In the genomic region with DNA sequence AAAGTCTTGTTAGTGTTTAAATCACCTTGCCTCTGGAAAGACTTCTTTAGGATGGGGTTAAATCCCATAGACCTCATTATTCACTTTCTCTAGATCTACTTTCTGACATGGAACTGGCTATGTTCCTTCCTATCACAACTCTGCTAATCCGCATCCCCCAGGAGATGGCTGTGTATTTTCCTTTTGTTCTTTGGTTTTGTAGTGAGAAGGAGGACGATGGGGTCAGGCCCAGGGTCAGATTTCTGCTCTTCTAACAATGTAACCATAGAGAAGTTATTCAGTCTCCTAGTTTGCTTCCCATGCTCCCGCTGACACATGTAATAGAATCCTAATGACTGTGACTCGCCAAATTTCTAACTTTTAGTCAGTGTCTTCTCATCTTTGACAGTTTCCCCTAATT, we compare ENCODE assay signal across 20 mouse cellular contexts. TPM values are rescaled to one million over a fixed set of nuclear protein-coding genes. Genes with fewer than 3 reads are reported as not detected.
DNase-seq lines count a peak whose midpoint lies in the region; ATAC-seq and TF ChIP-seq lines count a peak whose summit lies in the region.
"Had no signal": no experiment of that assay in that cellular context is flagged by ENCODE, and none has a peak within 500 bp of the region (broad histone marks: within the 10 kb centered on the region; RNA-seq: fewer than 3 reads in every experiment).

No protein-coding gene starts in this region.

- H3K9ac ChIP-seq in forebrain, postnatal 0 days = no peak overlapping the region
- no peak overlapping the region for H3K9ac ChIP-seq in forebrain, embryonic 15.5 days (replicated peaks)
- no peak overlapping the region for H3K9ac ChIP-seq in hindbrain, postnatal 0 days (replicated peaks; ENCODE audit: low read length)
- H3K9ac ChIP-seq in neural tube, embryonic 15.5 days (replicated peaks) = no peak overlapping the region
- H3K9ac ChIP-seq: embryonic facial prominence, embryonic 13.5 days; heart, embryonic 15.5 days; liver, embryonic 14.5 days had no signal

- ATAC-seq in forebrain, postnatal 0 days = 0 out of 2 replicates have a peak, but pooled peaks have one; percentile 20
- ATAC-seq in forebrain, embryonic 15.5 days (replicated peaks) = no peak
- ATAC-seq in hindbrain, postnatal 0 days = peak; percentile 85
- peak; percentile 41; the same call in 1 of the 2 replicates for ATAC-seq in neural tube, embryonic 15.5 days (ENCODE audit: low FRiP score)

- H3K4me2 ChIP-seq in forebrain, postnatal 0 days (ENCODE audit: low read depth) = no peak overlapping the region
- H3K4me2 ChIP-seq in forebrain, embryonic 15.5 days (replicated peaks) = no peak overlapping the region
- no peak overlapping the region for H3K4me2 ChIP-seq in hindbrain, postnatal 0 days (ENCODE audit: low read depth, low read length)
- H3K4me2 ChIP-seq in neural tube, embryonic 15.5 days = no peak overlapping the region
- H3K4me2 ChIP-seq: embryonic facial prominence, embryonic 13.5 days; heart, embryonic 15.5 days had no signal

- no peaks in the 10 kb centered on the region for H3K9me3 ChIP-seq in forebrain, postnatal 0 days (ENCODE audit: low read length)
- no peaks in the 10 kb centered on the region for H3K9me3 ChIP-seq in forebrain, embryonic 15.5 days
- no peaks in the 10 kb centered on the region for H3K9me3 ChIP-seq in hindbrain, postnatal 0 days (ENCODE audit: low read length)
- no peaks in the 10 kb centered on the region for H3K9me3 ChIP-seq in neural tube, embryonic 15.5 days (replicated peaks)
- H3K9me3 ChIP-seq: embryonic facial prominence, embryonic 13.5 days; heart, embryonic 15.5 days had no signal

- no peaks in the 10 kb centered on the region for H3K4me1 ChIP-seq in forebrain, postnatal 0 days (ENCODE audit: insufficient read depth)
- H3K4me1 ChIP-seq in forebrain, embryonic 15.5 days = no peaks in the 10 kb centered on the region
- H3K4me1 ChIP-seq in hindbrain, postnatal 0 days (ENCODE audit: insufficient read depth, low read length) = no peaks in the 10 kb centered on the region
- no peaks in the 10 kb centered on the region for H3K4me1 ChIP-seq in neural tube, embryonic 15.5 days
- H3K4me1 ChIP-seq: embryonic facial prominence, embryonic 13.5 days; heart, embryonic 15.5 days had no signal

- no peak for TF ChIP-seq CTCF in forebrain, postnatal 0 days (IDR thresholded peaks at IDR 0.05; ENCODE audit: low read depth)
- TF ChIP-seq CTCF in hindbrain, postnatal 0 days (IDR thresholded peaks at IDR 0.05; ENCODE audit: low read depth) = no peak

- WGBS in forebrain, postnatal 0 days = 16% methylated on average over 4 of the region's 4 CpGs
- WGBS in forebrain, embryonic 15.5 days = 8% methylated on average over 4 of the region's 4 CpGs
- 16% methylated on average over 4 of the region's 4 CpGs for WGBS in hindbrain, postnatal 0 days
- WGBS in neural tube, embryonic 15.5 days = 11% methylated on average over 4 of the region's 4 CpGs

- H3K4me3 ChIP-seq in forebrain, postnatal 0 days (ENCODE audit: low read depth, low read length) = no peak overlapping the region
- no peak overlapping the region for H3K4me3 ChIP-seq in forebrain, embryonic 15.5 days
- H3K4me3 ChIP-seq in hindbrain, postnatal 0 days (ENCODE audit: low read length) = no peak overlapping the region
- no peak overlapping the region for H3K4me3 ChIP-seq in neural tube, embryonic 15.5 days (replicated peaks)
- H3K4me3 ChIP-seq: embryonic facial prominence, embryonic 13.5 days; heart, embryonic 15.5 days had no signal

- no peaks in the 10 kb centered on the region for H3K36me3 ChIP-seq in forebrain, postnatal 0 days (ENCODE audit: insufficient read depth)
- H3K36me3 ChIP-seq in forebrain, embryonic 15.5 days = no peaks in the 10 kb centered on the region
- H3K36me3 ChIP-seq in hindbrain, postnatal 0 days (ENCODE audit: insufficient read depth, low read length) = no peaks in the 10 kb centered on the region
- H3K36me3 ChIP-seq in neural tube, embryonic 15.5 days = no peaks in the 10 kb centered on the region
- H3K36me3 ChIP-seq: embryonic facial prominence, embryonic 13.5 days; heart, embryonic 15.5 days had no signal

- H3K27ac ChIP-seq in forebrain, postnatal 0 days (ENCODE audit: low read depth, low read length) = no peak overlapping the region
- H3K27ac ChIP-seq in forebrain, embryonic 15.5 days (replicated peaks) = no peak overlapping the region
- H3K27ac ChIP-seq in hindbrain, postnatal 0 days = no peak overlapping the region
- H3K27ac ChIP-seq in neural tube, embryonic 15.5 days (replicated peaks) = no peak overlapping the region
- H3K27ac ChIP-seq: embryonic facial prominence, embryonic 13.5 days; heart, embryonic 15.5 days; liver, embryonic 14.5 days had no signal

- H3K27me3 ChIP-seq in forebrain, postnatal 0 days (ENCODE audit: insufficient read depth, low read length) = no peaks in the 10 kb centered on the region
- no peaks in the 10 kb centered on the region for H3K27me3 ChIP-seq in forebrain, embryonic 15.5 days
- no peaks in the 10 kb centered on the region for H3K27me3 ChIP-seq in hindbrain, postnatal 0 days (ENCODE audit: insufficient read depth, low read length)
- no peaks in the 10 kb centered on the region; the same call in 1 of the 2 replicates for H3K27me3 ChIP-seq in neural tube, embryonic 15.5 days (replicated peaks)
- H3K27me3 ChIP-seq: embryonic facial prominence, embryonic 13.5 days; heart, embryonic 15.5 days had no signal

- no peak for DNase-seq in forebrain, postnatal 0 days
- DNase-seq in embryo, embryonic 11.5 days (ENCODE audit: low read depth, low spot score) = peak; percentile 26
- peak; percentile 63 for DNase-seq in hindbrain, postnatal 0 days (ENCODE audit: low spot score)
- DNase-seq in layer of hippocampus, adult 8-10 months (ENCODE audit: low spot score in 2 of 2) = no peak
- no peak for DNase-seq in heart, adult 8-10 months (ENCODE audit: low spot score)
- no peak for DNase-seq in layer of hippocampus, postnatal 10 days (ENCODE audit: low spot score in 2 of 2)
- DNase-seq: adrenal gland, adult 2 months; cerebellum, adult 8-10 months; gastrocnemius, postnatal 36 days; layer of hippocampus, adult 9-11 months; lung, postnatal 14 days; thymus, postnatal 14 days had no signal

RNA-seq across cellular contexts. Expression of a gene that starts 4.2 kb away (rescaled TPM):
- total RNA-seq in forebrain, postnatal 0 days (2014; rRNA removed) = 0.05 and 0.23 TPM in 2 replicates
- 0.10 and 0.15 TPM in 2 replicates for polyA plus RNA-seq in forebrain, postnatal 0 days (2015; fragmentation: Nextera tagmentation; extraction: Ambion mirVana)
- 0.17 TPM in 1 of 2 replicates, not detected in the other for polyA plus RNA-seq in forebrain, embryonic 15.5 days (2015; fragmentation: Nextera tagmentation; extraction: Ambion mirVana)
- not detected in 2 replicates for total RNA-seq in hindbrain, postnatal 0 days (2014; rRNA removed)
- polyA plus RNA-seq in hindbrain, postnatal 0 days (2015; fragmentation: Nextera tagmentation; extraction: Ambion mirVana) = 0.09 TPM in 1 of 2 replicates, not detected in the other
- polyA plus RNA-seq in neural tube, embryonic 15.5 days (2015; fragmentation: Nextera tagmentation; extraction: Ambion mirVana) = 0.17 and 0.26 TPM in 2 replicates
- 1 to 10 TPM; 1.1 to 2.6 (median 1.2) TPM for total RNA-seq in layer of hippocampus, adult 8-10 months (2022)
- under 1 TPM; 0.12 to 0.57 (median 0.20) TPM for total RNA-seq in heart, adult 8-10 months (2022)
- total RNA-seq in layer of hippocampus, postnatal 10 days (2021) = under 1 TPM; 0.69 to 0.73 TPM
- total RNA-seq: adrenal gland, adult 2 months; gastrocnemius, postnatal 36 days had no signal
- polyA plus RNA-seq: adrenal gland, adult 2 months; embryonic facial prominence, embryonic 13.5 days; intestine, embryonic 14.5 days; kidney, embryonic 16.5 days; liver, embryonic 14.5 days; stomach, embryonic 14.5 days had no signal

RNA-seq across cellular contexts. Expression of a gene that starts 58.9 kb away (rescaled TPM):
- total RNA-seq in forebrain, postnatal 0 days (2014; rRNA removed) = 2.0 and 2.3 TPM in 2 replicates
- 0.97 and 2.6 TPM in 2 replicates for polyA plus RNA-seq in forebrain, postnatal 0 days (2015; fragmentation: Nextera tagmentation; extraction: Ambion mirVana)
- 1.4 and 1.6 TPM in 2 replicates for polyA plus RNA-seq in forebrain, embryonic 15.5 days (2015; fragmentation: Nextera tagmentation; extraction: Ambion mirVana)
- 3.3 and 7.1 TPM in 2 replicates for total RNA-seq in hindbrain, postnatal 0 days (2014; rRNA removed)
- polyA plus RNA-seq in hindbrain, postnatal 0 days (2015; fragmentation: Nextera tagmentation; extraction: Ambion mirVana) = 3.7 TPM in 2 replicates
- 1.2 and 2.6 TPM in 2 replicates for polyA plus RNA-seq in neural tube, embryonic 15.5 days (2015; fragmentation: Nextera tagmentation; extraction: Ambion mirVana)
- 1 to 10 TPM; 2.2 to 3.6 (median 2.6) TPM for total RNA-seq in layer of hippocampus, adult 8-10 months (2022)
- not detected for total RNA-seq in heart, adult 8-10 months (2022)
- total RNA-seq in layer of hippocampus, postnatal 10 days (2021) = 1 to 10 TPM; 4.0 to 4.1 TPM
- total RNA-seq: adrenal gland, adult 2 months; gastrocnemius, postnatal 36 days had no signal
- polyA plus RNA-seq: adrenal gland, adult 2 months; intestine, embryonic 14.5 days; liver, embryonic 14.5 days; stomach, embryonic 14.5 days had no signal

Comparison
In these comparisons a context has a peak if more than half of its experiments do, and no peak if none do; other contexts are left out.
1. DNase-seq: peak in embryo, embryonic 11.5 days (single experiment) and hindbrain, postnatal 0 days (single experiment); none in forebrain, postnatal 0 days (single experiment), layer of hippocampus, adult 8-10 months (0 of 2), heart, adult 8-10 months (single experiment) and layer of hippocampus, postnatal 10 days (0 of 2).